Mouse (Mus musculus) megakaryocyte-erythroid progenitor cell, adult 5-6 weeks (primary cell): ENCODE data around the gene Gltpd2. TPM values are rescaled to one million over a fixed set of nuclear protein-coding genes. Genes with fewer than 3 reads are reported as not detected.
A peak's percentile ranks its signal among the peaks of the same experiment; 100 is the strongest.

Source experiments
- ATAC-seq: replicated peaks from 2 replicates; pipeline ENCODE4 v1.8.0; 2016; ENCODE audit warnings: mild to moderate bottlenecking, inconsistent platforms; ENCODE audit not compliant: severe bottlenecking, poor library complexity, low FRiP score, low TSS enrichment
- total RNA-seq, 2 experiments: library from RNA; stranded (forward) in 1 of 2; stranded (reverse) in 1 of 2; fragments of 200-1000, 215-1000 nt in 1 of 2; fragments of >200 nt in 1 of 2; fragmentation: Nextera tagmentation in 1 of 2; gene quantifications; 2 replicates each; pipeline ENCODE4 v1.2.3; 2014 to 2017

Gene Gltpd2
- total RNA-seq, 2 experiments from 2014 or later: not detected

DNA sequence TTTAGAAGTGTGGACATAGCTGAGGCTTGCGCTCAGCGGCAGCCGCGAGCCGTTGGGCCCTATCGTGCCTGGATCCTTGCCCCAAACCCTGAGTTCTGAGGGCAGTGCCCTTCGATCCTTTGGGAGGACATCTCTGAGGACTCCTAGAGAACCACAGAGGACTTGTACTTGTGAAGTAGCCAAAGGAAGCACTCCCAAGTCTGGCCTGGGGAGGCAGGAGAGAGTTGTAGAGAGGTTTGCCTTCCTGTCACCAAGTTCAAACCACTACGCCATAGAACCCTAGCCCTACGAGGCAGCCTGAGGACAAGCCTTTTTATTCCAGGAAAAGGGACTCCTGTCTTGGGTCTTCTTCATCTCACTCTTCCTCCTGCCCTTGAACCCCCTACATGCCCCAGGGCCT lies 38.5 kb downstream of the Gltpd2 start:
- ATAC-seq: peak; percentile 62; the same call in 1 of the 2 replicates

DNA sequence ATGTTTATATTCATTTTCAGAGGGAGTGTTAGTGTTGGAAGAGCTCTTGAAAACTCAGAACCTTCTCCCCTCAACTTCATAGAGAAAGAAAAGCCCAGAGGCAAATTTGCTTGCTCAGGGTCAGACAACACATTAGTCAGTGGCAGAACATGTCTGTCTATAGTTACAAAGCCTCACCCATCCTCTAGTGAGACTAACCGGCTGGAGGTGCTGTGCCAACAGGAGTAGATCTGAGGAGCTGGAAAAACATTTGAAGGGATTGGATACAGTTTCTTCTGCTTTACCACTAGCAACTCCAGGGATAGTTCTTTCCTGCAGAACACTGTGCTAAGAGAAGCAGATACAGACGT lies 42.9 kb downstream of the Gltpd2 start:
- no peak for ATAC-seq

DNA sequence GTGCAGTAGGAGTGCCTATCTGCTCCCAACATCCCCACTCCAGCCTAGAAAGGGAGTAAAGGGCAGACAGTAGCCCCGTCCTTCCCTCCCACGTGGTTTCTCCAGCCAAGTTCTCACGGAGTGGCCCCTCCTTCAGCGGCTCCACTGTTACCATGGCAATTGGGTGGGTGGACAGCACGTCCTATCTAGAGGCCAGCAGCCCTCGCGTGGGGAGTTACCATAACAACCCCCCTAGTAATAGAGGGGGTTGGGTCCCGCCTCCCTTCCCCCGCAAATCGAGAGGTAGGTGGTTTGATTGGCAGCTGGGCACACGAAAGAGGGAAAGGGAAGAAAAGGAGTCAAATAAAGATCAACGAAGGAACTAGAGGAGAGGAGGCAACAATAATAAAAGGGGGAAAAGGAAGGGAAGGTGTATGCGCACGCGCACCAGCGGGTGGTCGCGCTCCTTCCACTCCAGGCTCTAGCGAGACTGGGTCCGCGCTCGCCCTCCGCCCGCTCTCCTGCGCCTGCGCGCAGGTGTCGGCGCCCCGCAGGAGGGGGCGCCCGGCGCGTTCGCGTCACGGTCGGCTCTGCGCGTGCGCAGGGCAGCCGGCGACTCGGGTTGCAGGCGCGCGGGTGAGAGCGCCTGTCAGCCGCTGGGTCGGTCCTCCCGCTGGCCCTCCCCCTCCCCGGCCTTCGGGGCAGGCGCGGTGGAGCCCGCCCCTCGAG lies 43.4 kb downstream of the Gltpd2 start, which contains the start of gene Mink1:
Gene Mink1, plus strand, starts transcription at position 595 of the 708 bp plus-strand sequence.
- ATAC-seq: peak; percentile 48

DNA sequence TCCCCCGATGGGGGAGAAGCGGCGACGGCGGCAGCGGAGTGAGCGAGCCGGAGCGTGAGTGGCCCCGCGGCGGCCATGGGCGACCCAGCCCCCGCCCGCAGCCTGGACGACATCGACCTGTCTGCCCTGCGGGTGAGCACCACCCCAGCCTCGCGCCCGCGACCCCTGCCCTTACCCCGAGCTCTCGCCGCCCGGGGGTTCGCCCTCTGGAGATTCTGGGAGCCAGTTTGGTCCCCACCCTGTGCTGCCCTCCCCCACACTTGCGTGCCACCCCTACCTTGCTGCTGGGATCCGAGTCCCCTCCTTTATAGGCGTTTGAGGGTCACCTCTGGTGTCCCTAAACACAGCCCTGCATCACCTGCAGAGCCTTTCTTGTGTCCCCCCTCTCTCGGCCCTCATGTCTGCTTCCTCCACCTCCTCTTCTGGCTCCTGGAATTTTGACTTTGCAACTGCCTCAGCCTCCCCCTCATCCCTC lies 44.0 kb downstream of the Gltpd2 start:
- ATAC-seq: 0 out of 2 replicates have a peak, but pooled peaks have one; percentile 1

DNA sequence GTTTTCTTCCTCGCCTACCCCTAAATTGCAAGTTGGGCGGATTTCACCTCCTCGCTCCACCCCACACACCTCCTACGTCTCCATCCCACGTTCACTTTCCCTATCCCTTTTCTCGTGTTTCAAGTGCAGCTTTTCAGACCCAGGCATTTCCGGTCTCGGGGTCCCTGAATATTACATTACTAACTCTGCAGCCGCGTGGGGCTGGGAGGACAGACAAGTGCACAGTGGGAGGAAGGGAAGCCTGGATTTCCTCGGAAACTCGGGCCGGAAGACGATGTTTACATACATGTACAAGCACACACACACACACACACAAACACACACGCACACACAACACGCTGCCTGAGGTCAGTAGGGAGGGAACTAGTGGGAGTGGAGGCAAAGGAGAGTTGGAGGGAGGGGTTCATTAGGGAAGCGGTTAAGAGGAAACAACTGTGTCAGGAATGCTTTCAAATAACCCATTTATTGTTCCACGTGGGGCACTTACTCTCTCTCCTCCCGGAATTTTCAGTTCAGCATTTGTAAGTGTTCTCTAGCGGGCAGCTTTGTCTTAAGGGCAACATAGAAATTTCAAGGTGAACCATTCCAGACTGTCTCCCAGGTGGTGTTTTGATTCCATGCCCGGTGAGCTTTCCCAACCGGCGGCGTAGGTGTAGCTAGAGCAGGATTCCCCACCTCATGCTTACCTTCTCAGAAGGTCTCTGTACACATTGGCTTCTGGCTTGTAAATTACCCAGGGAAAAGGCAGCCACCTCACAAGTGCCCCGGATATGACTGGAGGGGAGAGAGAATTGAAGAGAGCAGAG lies 44.7 kb downstream of the Gltpd2 start:
- no peak for ATAC-seq

DNA sequence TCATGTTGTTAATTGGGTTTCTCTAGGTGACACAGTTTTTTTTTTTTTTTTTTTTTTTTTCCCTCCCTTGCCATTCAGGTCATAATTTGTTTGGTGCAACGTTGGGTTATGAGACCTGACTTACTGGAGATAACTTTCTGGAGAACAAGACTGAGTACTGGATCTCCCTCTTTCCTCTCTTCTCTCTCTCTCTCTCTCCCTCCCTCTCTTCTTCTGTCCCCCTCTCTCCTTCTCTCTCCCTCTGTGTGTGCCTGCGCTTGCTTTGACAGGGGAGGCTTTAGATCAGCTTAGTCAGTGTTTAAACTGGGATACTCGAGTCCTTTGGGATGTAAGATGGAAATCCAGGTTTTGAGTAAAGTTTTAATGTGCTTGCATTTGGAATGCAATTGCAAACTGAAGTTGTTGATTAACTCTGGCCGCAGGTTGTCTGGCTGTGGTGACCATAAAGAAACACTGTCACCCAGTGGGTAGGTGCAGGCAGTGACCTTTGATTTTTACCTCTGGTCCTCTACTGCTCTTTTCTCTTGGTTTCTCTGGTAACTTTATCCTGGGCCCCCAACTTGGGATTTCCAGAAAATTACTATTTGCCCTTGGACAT lies 45.4 kb downstream of the Gltpd2 start:
- ATAC-seq: no peak

DNA sequence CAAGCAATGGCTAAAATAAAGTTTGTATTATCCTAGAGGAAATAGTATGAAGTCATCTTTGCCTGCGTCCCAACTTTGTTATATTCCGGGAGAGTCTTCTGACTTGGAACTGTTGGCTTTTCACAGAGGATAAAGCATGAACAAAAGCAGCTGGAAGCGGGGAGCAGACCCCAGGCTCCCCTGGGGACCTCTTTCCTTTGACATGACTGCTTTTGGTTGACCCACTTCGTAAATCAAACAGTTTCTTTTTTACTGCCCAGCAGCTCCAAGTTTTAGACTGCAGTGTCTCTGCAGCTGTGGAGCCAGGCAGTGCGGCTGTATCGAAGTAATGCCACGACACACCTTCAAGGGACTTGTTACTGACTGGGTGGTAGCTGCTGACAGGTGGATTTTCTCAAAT lies 47.6 kb downstream of the Gltpd2 start:
- ATAC-seq: no peak

Other genes starting within 250 kb of the Gltpd2 start
- not detected in 2 replicates for gene Alox12e, start 196.6 kb upstream of the Gltpd2 start, total RNA-seq (2014; fragmentation: Nextera tagmentation)
- not detected in 2 replicates for gene Alox12e, start 196.6 kb upstream of the Gltpd2 start, total RNA-seq (2017)
- not detected in 2 replicates for gene Alox15, start 167.2 kb upstream of the Gltpd2 start, total RNA-seq (2014; fragmentation: Nextera tagmentation)
- not detected in 2 replicates for gene Alox15, start 167.2 kb upstream of the Gltpd2 start, total RNA-seq (2017)
- gene Pelp1, start 109.2 kb upstream of the Gltpd2 start, total RNA-seq (2014; fragmentation: Nextera tagmentation): 44.4 and 55.9 TPM in 2 replicates
- gene Pelp1, start 109.2 kb upstream of the Gltpd2 start, total RNA-seq (2017): 10.0 and 12.9 TPM in 2 replicates
- gene Arrb2, start 86.6 kb upstream of the Gltpd2 start, total RNA-seq (2014; fragmentation: Nextera tagmentation): 41.8 and 43.2 TPM in 2 replicates
- gene Arrb2, start 86.6 kb upstream of the Gltpd2 start, total RNA-seq (2017): 21.7 and 32.6 TPM in 2 replicates
- gene Med11, start 67.3 kb upstream of the Gltpd2 start, total RNA-seq (2014; fragmentation: Nextera tagmentation): 25.5 and 34.8 TPM in 2 replicates
- gene Med11, start 67.3 kb upstream of the Gltpd2 start, total RNA-seq (2017): 38.6 and 46.5 TPM in 2 replicates
- gene Zmynd15, start 59.8 kb upstream of the Gltpd2 start, total RNA-seq (2014; fragmentation: Nextera tagmentation): 0.30 and 0.94 TPM in 2 replicates
- gene Zmynd15, start 59.8 kb upstream of the Gltpd2 start, total RNA-seq (2017): not detected in 2 replicates
- 0.99 TPM in 1 of 2 replicates, not detected in the other for gene Cxcl16, start 59.2 kb upstream of the Gltpd2 start, total RNA-seq (2014; fragmentation: Nextera tagmentation)
- 0.08 TPM in 1 of 2 replicates, not detected in the other for gene Cxcl16, start 59.2 kb upstream of the Gltpd2 start, total RNA-seq (2017)
- not detected in 2 replicates for gene Tm4sf5, start 14.0 kb upstream of the Gltpd2 start, total RNA-seq (2014; fragmentation: Nextera tagmentation)
- gene Tm4sf5, start 14.0 kb upstream of the Gltpd2 start, total RNA-seq (2017): not detected in 2 replicates
- gene Vmo1, start 4.6 kb upstream of the Gltpd2 start, total RNA-seq (2014; fragmentation: Nextera tagmentation): not detected in 2 replicates
- not detected in 2 replicates for gene Vmo1, start 4.6 kb upstream of the Gltpd2 start, total RNA-seq (2017)
- 299 and 333 TPM in 2 replicates for gene Psmb6, start 6.2 kb downstream of the Gltpd2 start, total RNA-seq (2014; fragmentation: Nextera tagmentation)
- gene Psmb6, start 6.2 kb downstream of the Gltpd2 start, total RNA-seq (2017): 225 and 305 TPM in 2 replicates
- not detected in 2 replicates for gene Gm40193, start 13.7 kb downstream of the Gltpd2 start, total RNA-seq (2014; fragmentation: Nextera tagmentation)
- not detected in 2 replicates for gene Gm40193, start 13.7 kb downstream of the Gltpd2 start, total RNA-seq (2017)
- not detected in 2 replicates for gene Pld2, start 20.9 kb downstream of the Gltpd2 start, total RNA-seq (2014; fragmentation: Nextera tagmentation)
- 0.47 TPM in 1 of 2 replicates, not detected in the other for gene Pld2, start 20.9 kb downstream of the Gltpd2 start, total RNA-seq (2017)
- gene Mink1, start 43.7 kb downstream of the Gltpd2 start, total RNA-seq (2014; fragmentation: Nextera tagmentation): 44.7 and 61.0 TPM in 2 replicates
- 18.2 and 19.8 TPM in 2 replicates for gene Mink1, start 43.7 kb downstream of the Gltpd2 start, total RNA-seq (2017)
- gene 4930544D05Rik, start 96.7 kb downstream of the Gltpd2 start, total RNA-seq (2014; fragmentation: Nextera tagmentation): not detected in 2 replicates
- gene 4930544D05Rik, start 96.7 kb downstream of the Gltpd2 start, total RNA-seq (2017): not detected in 2 replicates
- gene Chrne, start 100.0 kb downstream of the Gltpd2 start, total RNA-seq (2014; fragmentation: Nextera tagmentation): 3.0 TPM in 1 of 2 replicates, not detected in the other
- not detected in 2 replicates for gene Chrne, start 100.0 kb downstream of the Gltpd2 start, total RNA-seq (2017)
- gene Gp1ba, start 119.9 kb downstream of the Gltpd2 start, total RNA-seq (2014; fragmentation: Nextera tagmentation): 3.6 and 10.4 TPM in 2 replicates
- 0.50 and 0.85 TPM in 2 replicates for gene Gp1ba, start 119.9 kb downstream of the Gltpd2 start, total RNA-seq (2017)
- 92.8 and 95.5 TPM in 2 replicates for gene Rnf167, start 128.0 kb downstream of the Gltpd2 start, total RNA-seq (2014; fragmentation: Nextera tagmentation)
- 42.3 and 53.4 TPM in 2 replicates for gene Rnf167, start 128.0 kb downstream of the Gltpd2 start, total RNA-seq (2017)
- gene Slc25a11, start 128.3 kb downstream of the Gltpd2 start, total RNA-seq (2014; fragmentation: Nextera tagmentation): 62.3 and 63.1 TPM in 2 replicates
- 33.1 and 36.2 TPM in 2 replicates for gene Slc25a11, start 128.3 kb downstream of the Gltpd2 start, total RNA-seq (2017)
- 1,236 and 1,373 TPM in 2 replicates for gene Pfn1, start 135.4 kb downstream of the Gltpd2 start, total RNA-seq (2014; fragmentation: Nextera tagmentation)
- gene Pfn1, start 135.4 kb downstream of the Gltpd2 start, total RNA-seq (2017): 377 and 675 TPM in 2 replicates
- 16.7 and 33.7 TPM in 2 replicates for gene Eno3, start 138.0 kb downstream of the Gltpd2 start, total RNA-seq (2014; fragmentation: Nextera tagmentation)
- gene Eno3, start 138.0 kb downstream of the Gltpd2 start, total RNA-seq (2017): 8.4 and 16.5 TPM in 2 replicates
- gene Spag7, start 150.2 kb downstream of the Gltpd2 start, total RNA-seq (2014; fragmentation: Nextera tagmentation): 61.3 and 88.7 TPM in 2 replicates
- gene Spag7, start 150.2 kb downstream of the Gltpd2 start, total RNA-seq (2017): 59.9 and 60.5 TPM in 2 replicates
- gene Camta2, start 168.9 kb downstream of the Gltpd2 start, total RNA-seq (2014; fragmentation: Nextera tagmentation): 14.6 and 17.4 TPM in 2 replicates
- gene Camta2, start 168.9 kb downstream of the Gltpd2 start, total RNA-seq (2017): 0.91 and 7.1 TPM in 2 replicates
- gene Inca1, start 181.0 kb downstream of the Gltpd2 start, total RNA-seq (2014; fragmentation: Nextera tagmentation): 0.69 TPM in 1 of 2 replicates, not detected in the other
- gene Inca1, start 181.0 kb downstream of the Gltpd2 start, total RNA-seq (2017): 0.42 TPM in 1 of 2 replicates, not detected in the other
- 3.9 and 8.3 TPM in 2 replicates for gene Kif1c, start 181.4 kb downstream of the Gltpd2 start, total RNA-seq (2014; fragmentation: Nextera tagmentation)
- gene Kif1c, start 181.4 kb downstream of the Gltpd2 start, total RNA-seq (2017): 5.4 and 13.2 TPM in 2 replicates
- 3.1 and 5.6 TPM in 2 replicates for gene Zfp3, start 245.0 kb downstream of the Gltpd2 start, total RNA-seq (2014; fragmentation: Nextera tagmentation)
- gene Zfp3, start 245.0 kb downstream of the Gltpd2 start, total RNA-seq (2017): 1.6 and 3.9 TPM in 2 replicates